Mouse (Mus musculus) left cerebral cortex, postnatal 14 days (tissue): ENCODE data around the gene Actb. TPM values are rescaled to one million over a fixed set of nuclear protein-coding genes. Genes with fewer than 3 reads are reported as not detected.

Experiments used
- DNase-seq, 2 experiments: peaks; one replicate each; pipeline ENCODE4 v3.0.0; 2021 to 2022; ENCODE audit warnings: low spot score in 2 of 2, mixed read lengths in 1 of 2
- intact Hi-C: fragments of 180-260 bp; cut with DNase I; formaldehyde crosslinking; loops from one replicate; pipeline ENCODE4 v1.15.1; 2025
- long read RNA-seq, 2 experiments: library from polyadenylated mRNA; stranded (forward); transcript quantifications; one replicate each; pipeline ENCODE4 v2.0.0; 2021
- total RNA-seq, 2 experiments: library from RNA; stranded (reverse); gene quantifications; 2 replicates each; pipeline ENCODE4 v1.2.3; 2021

The Actb gene
- total RNA-seq: 1,000 to 10,000 TPM; 3,011 to 3,018 TPM
- long read RNA-seq, experiment 1, transcript Actb-201 (6 exons, 1,920 nt): major isoform, 884 of 993 reads
- long read RNA-seq, experiment 1, partial matches to known transcripts: 94 of 993 reads
- long read RNA-seq, experiment 1, other reads (novel, unspliced or antisense): 13 of 993 reads
- long read RNA-seq, experiment 2, transcript Actb-201 (6 exons, 1,920 nt): major isoform, 706 of 813 reads
- long read RNA-seq, experiment 2, partial matches to known transcripts: 71 of 813 reads
- long read RNA-seq, experiment 2, other reads (novel, unspliced or antisense): 35 of 813 reads

- DNase-seq: peak; percentile 97 to 98
- intact Hi-C loops: no loop called here
Observed at GRCm38 (mm10) chr5:142906532-142907047, at the start of gene Actb. TSS of gene Actb (minus strand) at chr5:142906754.

DNA sequence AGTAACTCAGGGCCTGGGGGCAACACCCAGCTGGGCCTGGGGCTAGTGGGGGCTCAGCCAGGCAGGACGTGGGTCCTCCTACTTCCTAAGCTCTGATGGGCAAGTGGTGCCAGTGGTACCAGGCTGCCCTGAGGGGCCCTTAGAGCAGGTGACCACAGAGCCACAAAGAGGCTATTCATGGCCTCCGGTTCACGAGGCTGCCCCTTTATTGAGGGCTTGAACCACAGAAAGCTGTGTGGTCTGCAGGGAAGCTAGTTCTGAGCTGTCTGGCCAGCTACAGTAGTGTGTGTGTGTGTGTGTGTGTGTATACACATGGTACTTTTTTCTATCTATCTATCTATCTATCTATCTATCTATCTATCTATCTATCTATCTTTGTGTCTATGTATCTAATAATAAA is 47.1 kb upstream of the Actb start:
- intact Hi-C loops: no loop called here
- DNase-seq: no peak

DNA sequence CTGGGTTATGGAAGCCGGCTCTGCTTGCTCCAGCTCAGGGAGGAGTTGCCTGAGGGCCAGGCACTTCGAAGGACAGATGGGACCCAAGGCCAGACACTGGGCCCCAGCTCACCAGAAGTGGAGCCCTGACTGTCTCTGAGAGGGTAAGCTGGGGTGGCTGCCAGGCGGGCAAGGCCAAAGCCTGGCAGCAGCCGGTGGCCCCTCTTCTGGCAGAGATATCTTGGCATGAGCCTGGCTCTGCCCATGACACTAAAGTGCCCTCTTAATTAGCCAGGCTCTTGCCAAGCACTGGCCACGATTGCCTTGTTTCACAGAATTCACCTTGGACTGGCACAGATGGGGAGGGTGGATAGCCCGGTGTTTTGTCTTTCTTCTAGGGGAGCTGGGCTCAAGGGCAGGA is 43.9 kb upstream of the Actb start:
- no peak for DNase-seq
- intact Hi-C loops: no loop called here

GRCm38 (mm10) chr5:142949580-142949979 is 43.0 kb upstream of the Actb start:
- intact Hi-C loops: no loop called here
- no peak for DNase-seq

DNA sequence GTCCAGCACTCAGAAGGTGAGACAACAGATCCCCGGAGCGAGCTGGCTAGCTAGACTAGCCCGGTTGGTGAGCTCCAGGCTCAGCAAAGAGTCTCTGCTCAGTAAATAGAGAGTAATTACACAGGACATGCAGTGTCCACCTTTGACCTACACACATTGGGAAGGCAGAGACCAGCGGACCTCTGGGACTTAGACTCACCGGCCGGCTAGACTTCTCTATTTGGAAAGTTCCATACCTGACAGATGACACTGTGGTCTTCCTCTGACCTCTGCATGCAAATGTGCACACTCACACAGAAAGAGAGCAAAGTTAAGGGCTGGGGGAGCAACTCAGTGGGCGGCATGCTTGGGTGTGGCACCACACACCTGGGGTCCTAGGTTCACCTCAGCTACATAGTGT is 40.9 kb upstream of the Actb start:
- intact Hi-C loops: no loop called here

DNA sequence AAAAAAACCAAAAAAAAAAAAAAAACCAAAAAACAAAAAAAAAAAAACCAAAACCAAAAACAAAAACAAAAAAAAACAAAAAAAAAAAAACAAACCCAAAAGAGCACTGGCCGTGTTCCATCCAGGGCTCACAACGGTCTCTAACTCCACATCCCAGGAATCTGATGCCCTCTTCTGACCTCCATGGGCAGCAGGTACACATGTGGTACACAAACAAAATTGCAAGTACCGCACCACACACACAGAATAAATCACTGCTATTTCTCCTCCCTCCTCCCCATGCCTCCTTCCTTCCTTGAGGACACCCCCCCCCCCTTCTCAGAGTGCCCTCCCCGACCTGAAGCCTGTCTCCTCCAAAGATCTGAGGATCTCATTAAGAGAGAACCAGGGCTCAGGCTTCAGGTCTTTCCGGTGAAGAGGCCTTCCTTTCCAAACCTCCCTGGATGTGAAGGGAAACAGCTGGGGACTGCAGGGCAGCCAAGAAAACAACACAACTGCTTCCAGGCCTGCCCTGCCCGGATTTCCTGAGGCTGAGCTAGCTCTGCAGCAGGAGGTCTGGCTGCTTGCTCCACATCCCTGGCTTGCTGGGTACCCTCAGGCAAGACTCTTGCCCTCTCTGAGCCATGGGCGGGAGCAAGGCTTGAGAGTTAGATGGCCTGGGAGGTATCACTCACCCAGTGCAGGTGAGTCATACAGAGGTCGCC is 38.6 kb upstream of the Actb start:
- no peak for DNase-seq
- intact Hi-C loops: no loop called here

More for the DNA sequence above, 40.9 kb upstream of the Actb start:
- DNase-seq: no peak

DNA sequence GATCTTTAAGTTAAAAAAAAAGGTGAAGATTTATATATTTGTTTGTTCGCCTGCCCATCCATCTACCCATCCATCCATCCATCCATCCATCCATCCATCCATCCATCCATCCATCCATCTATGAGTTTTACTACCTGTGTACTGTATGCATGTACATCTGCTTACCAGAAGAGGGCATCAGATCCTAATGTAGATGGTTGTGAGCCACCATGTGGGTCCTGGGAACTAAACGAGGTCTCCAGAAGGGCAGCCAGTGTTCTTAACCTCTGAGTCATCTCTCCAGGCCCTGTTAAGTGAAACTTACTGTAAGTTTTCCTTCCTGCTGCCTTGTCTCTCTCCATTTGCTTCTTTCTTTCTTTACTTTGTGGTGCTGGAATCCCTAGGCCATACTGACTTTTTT is 33.8 kb upstream of the Actb start:
- no peak for DNase-seq
- intact Hi-C loops: no loop called here

DNA sequence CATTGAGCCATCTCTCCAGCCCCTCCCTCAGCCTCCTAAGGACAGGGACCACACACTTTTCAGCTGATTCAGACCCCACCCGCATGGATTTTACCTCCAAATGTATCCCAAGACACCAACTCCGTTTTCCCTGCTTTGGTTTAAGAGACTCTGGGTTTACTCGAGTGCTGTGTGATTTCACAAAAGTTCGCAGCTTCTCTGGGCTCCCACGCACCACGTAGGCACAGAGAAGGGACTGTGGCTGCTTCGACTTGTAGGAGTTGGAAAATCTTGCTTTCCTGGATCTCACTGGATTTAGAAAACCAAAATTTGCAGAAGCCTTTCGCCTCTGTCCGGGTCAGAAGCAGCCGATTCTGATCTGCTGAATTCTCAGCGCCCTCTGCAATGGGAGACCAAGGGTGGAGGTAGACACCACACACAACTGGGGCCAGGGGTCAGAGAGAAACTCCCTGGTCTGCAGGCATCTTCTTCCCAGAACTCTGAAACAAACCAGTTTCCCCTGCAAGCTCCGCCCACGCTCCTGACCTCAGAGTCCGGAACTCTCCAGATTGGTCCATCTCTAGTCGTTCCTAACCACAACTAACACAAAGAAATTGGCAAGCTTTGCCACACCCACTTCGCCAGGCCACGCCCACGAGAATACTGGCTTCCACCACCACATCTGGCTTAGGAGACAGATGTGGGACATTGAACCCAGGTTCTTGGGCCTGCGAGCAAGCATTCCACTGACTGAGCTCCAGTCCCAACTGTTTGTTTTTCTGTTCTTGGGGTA is 31.6 kb upstream of the Actb start:
- intact Hi-C loops: loop anchor here (2.0 kb wide), 1 partner anchor 129 kb away; no protein-coding TSS in a partner anchor
- DNase-seq: no peak

DNA sequence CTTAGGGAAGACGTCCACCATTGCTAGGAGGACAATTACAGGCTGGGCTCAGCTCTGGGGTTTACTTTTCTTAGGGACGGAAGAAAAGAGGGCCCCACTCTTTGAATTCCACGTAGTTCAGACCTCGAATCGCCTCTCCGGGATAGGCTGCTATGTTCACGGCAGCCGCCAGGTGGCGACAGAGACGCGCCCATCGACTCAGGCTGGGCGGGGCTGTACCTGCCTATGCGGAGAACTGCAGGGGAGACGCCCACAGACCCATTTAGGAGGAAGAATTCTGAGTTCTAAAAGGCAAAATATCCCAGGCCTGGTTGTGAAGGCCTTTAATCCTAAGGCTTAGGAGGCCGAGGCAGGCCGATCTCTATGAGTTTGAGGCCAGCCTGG is 29.8 kb upstream of the Actb start:
- intact Hi-C loops: loop anchor here (1.0 to 2.0 kb wide), 2 partner anchors 101 to 130 kb away; no protein-coding TSS in a partner anchor
- DNase-seq: peak; percentile 60 to 83

DNA sequence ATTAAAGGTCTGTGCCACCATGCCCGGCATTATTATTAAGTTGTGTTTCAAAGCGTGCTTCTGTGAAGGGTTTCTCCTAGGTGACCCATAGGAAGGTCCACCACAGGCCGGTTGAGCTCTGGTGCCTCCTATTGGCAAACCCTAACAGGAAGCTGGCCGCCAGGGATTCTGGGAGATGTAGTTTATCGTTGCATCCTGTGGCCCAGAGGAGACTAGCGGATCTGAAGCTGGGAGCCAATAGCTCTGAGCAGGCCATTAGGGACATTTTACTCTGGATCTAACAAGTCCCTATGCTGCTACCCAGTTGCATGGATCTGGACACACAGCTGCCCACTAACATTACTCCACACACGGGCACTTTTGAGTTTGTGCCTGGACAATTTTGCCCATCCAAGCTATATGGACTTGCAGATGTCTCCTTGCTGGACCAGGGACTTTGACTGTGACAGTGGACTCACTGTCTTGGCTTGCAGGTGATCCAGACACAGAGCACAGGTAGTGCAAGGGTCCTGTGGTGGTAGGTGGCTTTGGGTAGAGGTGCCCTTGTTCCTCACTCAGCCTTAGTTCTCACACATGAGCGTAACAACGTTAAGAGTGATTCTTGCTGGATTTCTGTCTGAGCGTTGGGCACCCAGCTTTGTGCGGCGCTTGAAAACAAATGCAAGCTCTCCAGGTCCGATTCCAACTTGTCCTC is 29.2 kb upstream of the Actb start:
- intact Hi-C loops: loop anchor here (1.0 to 2.0 kb wide), 2 partner anchors 102 to 131 kb away; no protein-coding TSS in a partner anchor
- peak; percentile 66 to 74 for DNase-seq

DNA sequence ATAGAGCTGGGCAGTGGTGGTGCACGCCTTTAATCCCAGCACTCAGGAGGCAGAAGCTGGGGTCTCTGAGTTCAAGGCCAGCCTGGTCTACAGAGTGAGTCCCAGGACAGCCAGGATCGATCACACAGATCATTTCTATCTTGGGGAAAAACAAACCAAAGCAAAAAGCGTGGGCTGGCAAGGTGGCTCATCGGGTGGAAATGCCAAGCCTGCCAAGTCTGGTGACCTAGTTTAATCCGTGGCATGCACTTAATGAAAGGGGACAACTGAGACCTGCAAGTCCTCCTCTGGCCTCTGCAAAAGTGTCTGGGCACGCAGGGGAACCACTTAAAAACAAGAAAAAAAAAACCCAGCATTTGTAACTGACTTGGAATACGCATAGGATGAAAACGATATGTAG is 26.2 kb upstream of the Actb start:
- no peak for DNase-seq
- intact Hi-C loops: loop anchor here (2.0 kb wide), 1 partner anchor 52 kb away; no protein-coding TSS in a partner anchor

DNA sequence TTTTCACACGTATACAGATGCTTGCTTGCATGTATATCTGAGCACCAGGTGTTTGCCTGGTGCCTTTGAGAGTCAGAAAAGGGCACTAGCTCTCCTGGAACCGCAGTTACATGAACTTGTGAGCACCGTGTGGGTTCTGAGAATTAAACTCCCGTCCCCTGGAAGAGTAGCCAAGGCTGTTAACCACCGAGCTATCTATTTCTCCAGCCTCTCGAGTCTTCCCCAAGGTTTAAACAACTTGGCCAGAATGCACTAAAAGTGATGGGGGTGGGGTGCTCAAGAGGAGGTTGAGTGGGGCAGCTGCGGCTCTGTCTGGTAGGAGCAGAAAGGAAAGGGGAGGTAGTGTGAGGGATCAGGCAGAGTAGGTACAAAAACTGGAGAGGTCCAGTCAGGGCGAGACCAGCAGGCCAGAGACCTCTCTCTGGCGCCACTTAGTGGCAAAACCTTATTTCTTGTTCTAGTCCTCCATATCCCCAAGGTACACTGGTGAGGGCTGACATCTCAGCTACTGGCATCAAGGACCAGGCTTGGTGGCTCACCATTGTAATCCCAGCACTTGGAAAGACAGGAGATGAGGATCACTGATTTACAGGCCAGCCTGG is 25.6 kb upstream of the Actb start:
- DNase-seq: peak; percentile 73 to 78
- intact Hi-C loops: loop anchor here (2.0 kb wide), 1 partner anchor 51 kb away; no protein-coding TSS in a partner anchor

GRCm38 (mm10) chr5:142931241-142931745 is 24.7 kb upstream of the Actb start:
- no peak for DNase-seq
- intact Hi-C loops: no loop called here

DNA sequence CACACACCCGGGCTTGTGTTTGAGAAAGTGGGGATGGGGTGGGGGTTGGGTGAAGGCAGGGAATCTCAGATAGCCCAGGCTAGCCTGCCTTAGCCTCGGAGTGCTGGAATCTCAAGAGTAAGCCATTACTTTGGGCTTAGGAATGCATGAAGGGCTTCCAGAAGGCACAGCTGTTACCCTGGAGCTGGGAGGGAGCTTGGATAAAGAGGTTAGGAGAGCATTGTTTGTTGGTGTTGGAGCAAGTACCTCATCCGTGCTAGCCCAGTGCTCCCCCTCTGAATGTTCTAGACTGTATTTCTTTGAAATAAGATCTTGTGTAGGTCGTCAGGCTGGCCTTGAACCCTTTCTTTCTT is 22.8 kb upstream of the Actb start:
- intact Hi-C loops: no loop called here
- no peak for DNase-seq

GRCm38 (mm10) chr5:142928749-142929399 is 22.3 kb upstream of the Actb start:
- intact Hi-C loops: no loop called here
- peak; percentile 67 to 74 for DNase-seq

DNA sequence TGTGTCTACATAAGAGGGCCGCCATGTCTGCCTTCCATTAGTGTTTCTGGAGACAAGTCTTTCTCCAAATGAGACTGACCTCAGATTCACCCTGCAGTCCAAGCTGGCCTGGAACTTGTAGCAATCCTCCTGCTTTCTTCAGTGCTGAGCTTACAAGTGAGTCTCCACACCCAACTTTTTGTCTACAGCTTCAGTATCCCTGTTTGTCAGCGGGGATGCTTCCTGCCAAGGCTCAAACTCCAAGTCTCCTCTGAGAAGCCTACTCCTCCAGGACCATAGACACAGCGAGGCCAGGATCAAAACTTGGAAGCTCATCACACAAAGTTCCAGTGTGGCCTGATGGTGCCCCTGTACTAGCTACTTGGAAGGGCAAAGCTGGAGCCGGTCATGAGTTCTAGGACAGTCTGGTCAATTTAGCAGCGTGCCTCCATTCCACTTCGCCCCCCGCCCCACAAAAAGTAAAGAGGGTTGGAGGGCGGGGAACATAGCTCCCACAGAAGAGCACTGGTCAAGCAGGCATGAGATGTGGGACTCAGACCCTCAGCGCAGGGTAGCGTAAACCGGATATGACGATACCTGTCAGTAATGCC is 20.9 kb upstream of the Actb start:
- no peak for DNase-seq
- intact Hi-C loops: no loop called here

DNA sequence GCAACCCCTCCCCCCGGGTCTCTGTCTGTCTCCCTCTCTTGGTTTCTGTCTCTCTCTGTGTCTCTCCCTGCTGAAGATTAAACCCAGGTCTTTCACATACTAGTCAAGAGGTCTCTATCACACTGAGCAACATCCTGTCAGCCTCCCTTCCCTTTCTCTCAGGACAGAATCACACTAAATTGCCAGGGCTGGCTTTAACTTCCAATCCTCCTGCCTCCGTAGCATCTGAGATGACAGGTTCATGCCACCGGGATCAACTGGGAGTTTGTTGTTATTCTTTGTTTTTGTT is 20.3 kb upstream of the Actb start:
- no peak for DNase-seq
- intact Hi-C loops: no loop called here
